Mouse (Mus musculus) right cerebral cortex, postnatal 25 days (tissue): Measurements from ENCODE around the gene Mrpl38.
"Not testable (repeated sequence)": the region's sequence is repeated elsewhere in the genome, so short reads cannot be mapped to it uniquely, and the experiment has no call there.

ENCODE experiments used
- DNase-seq: peaks from one replicate; pipeline ENCODE4 v3.0.0; 2022

The Mrpl38 gene

DNA sequence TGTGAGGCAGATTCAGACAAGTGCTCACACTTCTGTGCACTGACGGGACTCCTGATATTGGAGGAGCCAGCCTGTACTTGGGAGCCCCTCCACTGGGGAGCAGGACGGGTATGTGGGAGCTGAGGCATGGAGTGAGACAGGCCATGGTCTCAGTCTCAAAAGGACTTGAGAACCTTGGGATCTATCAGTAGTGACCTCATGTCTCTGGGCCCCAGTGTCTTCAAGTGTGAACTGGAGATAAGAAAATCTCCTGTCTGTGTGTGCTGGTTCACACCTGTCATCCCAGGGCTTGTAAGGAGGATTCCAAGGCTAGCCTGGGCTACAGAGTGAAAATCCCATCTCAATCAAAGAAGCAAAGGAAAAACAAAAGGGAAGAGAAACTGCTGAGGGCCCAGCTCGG is 4.8 kb upstream of the Mrpl38 start:
- DNase-seq = no peak

DNA sequence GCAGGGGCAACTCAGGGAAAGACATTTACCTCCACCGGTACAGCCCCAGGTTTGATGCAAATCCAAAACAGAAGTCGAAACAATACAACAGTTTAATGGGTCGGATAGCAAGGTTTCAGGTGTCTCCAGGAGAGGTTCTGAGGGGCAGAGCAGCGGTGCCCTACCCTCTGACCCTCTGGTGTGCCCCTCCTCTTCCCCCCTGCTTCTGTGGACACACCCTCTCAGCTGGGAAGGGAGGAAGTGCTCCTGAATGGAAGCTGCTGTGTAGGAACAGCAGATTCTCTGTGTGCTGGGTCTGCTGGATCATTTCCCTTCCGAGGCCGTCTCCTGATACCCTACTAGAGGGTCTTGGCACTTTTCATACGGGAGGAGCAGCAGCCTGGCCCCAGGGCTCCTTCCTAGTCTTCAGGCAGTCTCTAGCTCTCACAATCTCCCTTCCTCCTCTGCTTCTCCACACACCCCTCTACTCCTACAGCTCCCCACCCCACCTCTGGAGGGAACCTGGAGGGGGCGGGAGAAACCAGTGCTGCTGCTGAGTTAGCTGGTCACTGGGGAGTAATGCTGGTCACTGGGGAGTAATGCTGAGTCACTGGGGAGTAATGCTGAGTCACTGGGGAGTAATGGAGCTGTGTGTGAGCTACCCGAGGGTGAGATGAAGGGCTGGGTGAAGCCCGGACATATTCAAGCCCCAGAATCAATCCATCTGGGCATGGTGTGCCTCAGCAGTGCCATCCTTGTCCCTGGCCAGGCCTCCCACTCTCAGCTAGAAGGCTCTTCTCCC is 3.7 kb upstream of the Mrpl38 start:
- no peak for DNase-seq

DNA sequence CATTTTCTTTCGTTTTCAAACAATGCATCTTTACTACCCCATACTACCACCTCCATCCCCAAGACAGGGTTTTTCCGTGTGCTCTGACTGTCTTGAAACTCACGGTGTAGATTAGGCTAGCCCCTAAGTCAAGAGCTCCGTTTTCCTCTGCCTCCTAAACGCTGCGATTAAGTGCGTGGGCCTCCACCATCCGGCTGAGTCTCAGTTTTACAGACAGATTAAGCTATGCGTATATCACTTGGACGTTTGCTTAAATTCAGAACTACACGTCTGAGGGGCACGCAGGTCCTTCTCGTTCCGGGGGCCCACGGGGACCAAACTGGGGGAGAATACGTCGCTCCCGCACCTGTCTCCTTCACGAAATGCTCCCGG is 586 bp downstream of the Mrpl38 start:
- no peak for DNase-seq

DNA sequence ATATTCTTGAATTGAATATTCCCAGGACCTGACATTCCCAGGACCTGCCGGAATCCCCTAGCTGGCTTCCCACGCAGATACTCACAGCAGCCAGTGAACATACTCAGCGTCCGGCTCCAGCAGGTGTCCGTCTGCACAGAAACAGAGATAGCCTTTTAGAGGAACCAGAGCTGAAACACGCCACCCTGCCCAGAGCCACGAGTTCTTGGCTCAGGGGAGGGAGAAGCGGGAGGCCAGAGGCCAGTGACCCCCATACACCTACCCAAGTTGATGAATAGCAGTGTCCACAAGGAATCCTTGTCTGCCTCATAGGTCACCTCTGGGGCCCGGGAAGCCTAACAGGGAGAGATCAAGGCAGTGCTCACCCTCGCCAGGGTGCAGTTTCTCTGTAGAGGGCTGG is 4.5 kb downstream of the Mrpl38 start:
- DNase-seq = no peak

DNA sequence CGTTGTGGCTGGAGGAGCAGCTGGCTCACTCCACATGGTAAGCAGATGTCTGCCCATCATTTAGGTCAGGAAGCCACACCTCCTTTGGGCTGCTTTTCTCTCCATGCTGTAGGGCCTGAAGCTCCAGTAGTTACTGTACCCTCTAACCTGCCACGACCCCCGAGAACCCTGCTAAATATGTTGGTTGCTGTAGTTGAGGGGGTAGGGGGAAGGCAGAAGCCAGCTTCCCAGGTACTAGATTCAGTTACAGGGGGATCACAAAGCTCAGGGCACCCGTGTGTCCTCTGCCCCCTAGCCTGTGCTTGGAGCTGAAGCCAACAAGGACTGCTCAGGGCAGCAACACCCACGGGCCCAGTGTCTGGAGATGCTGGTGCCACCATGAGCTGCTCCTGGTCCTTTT is 5.2 kb downstream of the Mrpl38 start:
- DNase-seq = no peak

DNA sequence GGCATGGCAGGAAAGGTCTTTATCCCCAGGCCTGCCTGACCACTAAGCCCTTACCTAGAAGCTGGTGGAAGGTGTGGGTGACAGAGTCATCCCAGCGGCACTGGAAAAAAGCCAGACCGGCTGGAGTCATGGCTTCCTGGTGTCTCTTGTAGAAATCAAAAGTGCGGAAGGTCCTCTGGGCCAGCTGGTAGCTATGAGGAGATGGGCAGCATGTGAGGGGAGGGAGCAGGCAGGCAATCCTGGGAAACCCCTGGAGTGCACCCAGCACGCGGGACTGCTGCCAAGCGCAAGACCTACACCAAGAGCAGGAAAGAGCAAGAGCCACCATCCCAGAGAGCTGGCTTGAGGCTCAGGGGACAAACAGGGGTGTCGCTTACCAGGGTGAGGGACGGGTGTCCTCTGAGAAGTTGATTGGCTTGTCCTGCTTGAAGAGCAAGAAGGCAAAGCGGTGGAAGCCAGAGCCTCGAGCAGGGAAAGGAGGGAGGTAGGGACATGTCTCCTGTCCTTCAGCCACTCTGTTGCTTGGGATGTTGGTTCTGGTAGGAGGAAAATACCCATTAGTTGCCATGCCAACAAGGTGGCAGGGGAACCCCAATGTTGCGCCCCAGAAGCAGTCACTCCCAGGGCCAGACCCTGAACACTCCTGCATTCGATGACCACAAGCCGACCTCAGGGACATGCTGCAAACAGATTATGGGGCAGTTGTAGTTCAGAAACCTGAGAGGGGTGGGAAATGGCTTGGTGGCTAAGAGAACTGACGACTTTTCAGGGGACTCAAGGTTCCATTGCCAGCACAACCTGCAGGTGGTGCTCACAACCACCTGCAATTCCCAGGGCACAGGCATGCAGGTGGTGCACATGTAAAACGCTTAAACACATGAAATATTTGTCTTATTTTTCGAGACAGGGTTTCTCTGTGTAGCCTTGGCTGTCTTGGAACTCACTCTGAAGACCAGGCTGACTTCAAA is 6.0 kb downstream of the Mrpl38 start:
- no peak for DNase-seq

DNA sequence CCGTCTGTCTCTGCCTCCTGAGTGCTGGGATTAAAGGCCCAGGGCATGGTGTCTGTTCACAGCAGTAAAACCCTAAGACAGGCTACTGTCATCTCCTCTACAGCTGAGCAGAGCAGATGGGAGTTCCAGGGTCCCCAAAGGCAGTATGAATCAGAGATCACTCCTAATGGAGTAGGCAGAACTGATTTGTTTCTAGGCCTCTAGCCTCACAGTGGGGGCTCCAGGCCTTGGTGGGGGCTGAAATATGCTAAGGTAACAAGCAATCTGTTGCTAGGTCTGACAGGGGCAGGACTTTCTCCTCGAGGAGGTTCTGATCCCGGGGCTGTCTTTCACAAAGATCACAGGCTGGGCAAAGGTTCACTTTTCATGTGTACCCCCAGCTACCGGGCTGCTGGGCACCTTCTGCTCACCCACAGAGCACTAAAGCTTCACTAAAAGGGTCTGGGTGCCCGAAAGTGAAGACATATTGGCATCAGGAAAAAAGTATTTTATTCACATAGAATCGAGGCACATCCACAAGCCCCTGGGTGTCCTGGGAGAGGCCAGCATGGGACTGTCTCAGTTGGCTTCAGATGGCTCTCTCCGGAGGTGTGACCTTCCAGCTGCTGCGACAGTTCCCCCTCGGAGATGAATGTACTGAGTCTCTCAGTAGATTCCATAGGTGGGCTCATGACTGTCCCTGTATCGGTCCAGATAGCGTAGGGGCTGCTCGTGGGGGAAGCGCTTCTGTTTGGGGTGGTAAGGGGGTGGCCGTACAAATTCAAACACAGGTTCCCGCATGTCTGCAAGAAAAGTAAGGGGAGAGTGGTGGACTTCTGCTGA is 7.1 kb downstream of the Mrpl38 start:
- DNase-seq = no peak

DNA sequence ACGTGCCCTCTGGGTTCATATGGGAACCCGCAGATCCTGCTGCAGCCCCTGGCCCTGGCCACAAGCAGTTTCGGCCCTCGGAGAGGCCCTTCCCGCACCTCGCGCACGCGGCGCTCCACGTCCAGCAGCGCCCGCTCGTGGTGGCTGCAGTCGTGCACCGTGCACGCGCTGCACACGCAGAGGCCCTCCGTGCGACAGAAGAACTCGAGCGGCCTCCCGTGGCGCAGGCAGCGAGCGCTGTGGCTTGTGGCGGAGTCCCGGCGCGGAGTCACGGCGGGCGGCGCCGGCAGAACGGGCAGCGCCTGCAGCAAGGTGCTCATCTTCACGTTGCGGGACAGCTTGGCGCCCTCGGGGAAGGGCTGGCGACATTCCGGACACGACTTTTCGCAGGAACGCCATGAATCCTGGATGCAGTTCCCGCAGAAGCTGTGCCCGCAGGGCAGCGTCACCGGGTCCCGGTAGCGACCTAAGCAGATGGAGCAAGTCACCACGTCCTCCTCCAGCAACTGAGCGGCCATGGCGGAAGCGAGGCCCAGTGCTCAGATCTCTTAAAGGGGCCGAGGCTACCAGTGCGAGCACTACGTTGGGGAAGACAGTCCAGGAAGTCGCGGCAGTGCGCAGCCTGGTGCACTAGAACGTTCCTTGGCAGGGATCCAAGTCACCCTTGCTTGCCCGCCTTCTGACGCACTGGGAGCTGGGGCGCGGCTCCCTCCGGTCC is 8.0 kb downstream of the Mrpl38 start, which contains the start of gene Trim65:
Trim65 (minus strand) TSS at position 641 of the 718 bp plus-strand sequence.
- DNase-seq = peak; percentile 88

DNA sequence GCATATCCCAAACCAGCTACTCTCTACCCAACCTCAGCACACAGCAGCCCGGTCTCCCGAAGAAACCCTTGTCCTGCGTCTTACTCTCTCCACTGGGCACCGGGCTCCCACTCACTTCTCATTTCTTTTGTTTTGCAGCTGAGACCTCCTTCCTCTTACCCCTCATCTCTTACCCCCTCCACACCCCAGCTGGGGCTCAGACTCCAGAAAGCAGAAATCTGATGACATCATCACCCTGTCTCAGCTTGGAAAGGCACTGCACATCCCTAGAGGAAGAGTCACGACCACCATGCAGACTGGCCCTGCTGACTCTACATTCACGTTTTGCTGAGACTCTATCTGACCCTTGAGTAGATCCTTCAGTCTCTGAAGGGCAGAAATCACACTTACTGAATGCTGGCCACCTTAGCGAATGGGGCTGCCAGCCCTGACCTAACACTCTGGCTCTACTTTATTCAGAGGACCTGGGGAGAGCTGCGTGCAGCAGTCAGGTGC is 8.6 kb downstream of the Mrpl38 start:
- DNase-seq = no peak

DNA sequence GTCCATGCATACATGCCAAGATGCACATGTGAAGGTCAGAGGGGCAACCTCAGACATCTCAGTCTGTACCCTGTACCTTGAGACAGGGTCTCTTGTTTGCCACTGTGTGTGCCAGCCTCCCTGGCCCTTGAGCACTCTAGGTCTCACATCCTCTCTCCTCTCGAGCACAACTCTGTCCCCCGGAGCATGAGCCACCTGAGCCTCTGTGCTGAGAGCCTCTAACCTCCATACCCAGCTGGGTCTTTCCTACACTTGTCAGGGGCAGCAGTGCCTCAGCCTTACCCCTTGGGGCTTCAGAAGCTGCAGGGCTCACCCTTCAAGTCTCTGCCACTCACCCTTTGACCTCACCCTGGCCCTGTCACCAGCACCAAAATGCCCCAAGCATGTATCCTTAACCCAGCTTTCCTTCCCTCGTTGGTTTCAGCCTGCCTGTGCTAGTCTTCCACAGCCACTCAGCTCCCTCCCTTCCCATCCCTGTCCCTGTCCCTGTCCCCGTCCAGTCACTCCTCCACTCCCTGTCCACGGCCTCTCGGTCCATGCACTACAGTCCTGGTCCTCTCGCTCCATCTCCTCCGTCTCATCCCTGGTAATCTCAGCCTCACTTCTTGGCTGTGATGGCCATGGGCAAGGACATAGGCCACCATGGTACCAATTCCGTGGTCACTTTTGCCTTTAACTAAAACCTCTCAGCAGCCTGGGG is 9.4 kb downstream of the Mrpl38 start:
- DNase-seq = no peak

DNA sequence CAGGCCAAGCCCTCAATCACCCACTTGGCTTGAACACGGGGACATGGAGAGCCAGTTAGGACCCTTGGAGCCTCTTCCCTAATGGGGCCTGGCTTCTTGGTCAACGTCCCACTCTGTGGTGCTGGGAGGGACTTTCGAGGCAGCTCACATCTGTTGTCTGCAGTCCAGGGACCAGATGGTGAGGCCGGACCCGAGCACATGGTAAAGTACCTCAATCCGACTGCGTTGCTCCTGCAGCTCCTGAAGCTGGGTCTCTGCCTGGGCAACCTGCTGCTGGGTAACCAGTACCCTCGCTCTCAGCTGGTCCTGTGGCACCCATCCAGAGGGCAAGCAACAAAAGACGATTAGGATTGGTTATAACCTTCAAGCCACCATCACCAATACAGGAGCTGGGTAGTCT is 10.7 kb downstream of the Mrpl38 start:
- DNase-seq = no peak

DNA sequence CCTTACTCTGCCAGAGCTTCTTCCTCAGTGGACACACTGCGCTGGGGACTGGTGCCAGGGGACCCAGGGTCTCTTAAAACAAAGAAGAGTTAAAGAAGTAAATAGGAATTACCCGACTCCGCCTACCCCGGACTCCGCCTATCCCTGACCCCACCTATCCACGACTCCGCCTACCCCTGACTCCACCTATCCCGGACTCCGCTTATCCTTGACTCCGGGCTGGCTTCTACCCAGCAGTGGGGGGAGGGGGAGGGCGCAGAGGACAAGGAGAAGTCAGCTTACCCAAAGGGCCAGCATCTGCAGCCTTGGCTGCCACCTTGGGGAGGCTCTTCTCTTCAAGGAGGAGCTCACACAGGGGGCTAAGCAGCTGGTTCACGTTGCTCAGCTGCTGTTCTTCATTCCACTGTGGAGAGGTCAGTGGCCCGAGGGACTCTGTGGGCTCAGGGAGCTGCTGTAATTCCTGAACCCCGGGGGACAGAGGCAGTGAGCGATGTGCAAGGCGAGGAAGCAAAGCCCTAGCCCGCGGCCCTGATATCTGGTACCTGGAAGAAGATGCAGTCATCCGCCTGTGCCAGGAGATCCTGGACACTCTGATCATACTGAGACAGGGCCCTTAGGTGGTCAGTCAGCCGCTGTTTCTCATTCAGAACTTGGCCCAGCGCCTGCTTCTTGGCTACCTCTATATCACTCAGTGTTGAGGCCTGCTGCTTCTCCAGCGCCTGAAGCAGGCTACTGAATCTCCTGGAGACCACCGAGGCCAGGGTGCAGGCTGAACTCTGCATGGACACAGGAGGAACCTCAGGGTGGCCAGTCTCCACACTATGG is 11.3 kb downstream of the Mrpl38 start, which contains the start of gene Trim47:
Trim47 (minus strand) TSS at position 55 of the 825 bp plus-strand sequence.
- no peak for DNase-seq

DNA sequence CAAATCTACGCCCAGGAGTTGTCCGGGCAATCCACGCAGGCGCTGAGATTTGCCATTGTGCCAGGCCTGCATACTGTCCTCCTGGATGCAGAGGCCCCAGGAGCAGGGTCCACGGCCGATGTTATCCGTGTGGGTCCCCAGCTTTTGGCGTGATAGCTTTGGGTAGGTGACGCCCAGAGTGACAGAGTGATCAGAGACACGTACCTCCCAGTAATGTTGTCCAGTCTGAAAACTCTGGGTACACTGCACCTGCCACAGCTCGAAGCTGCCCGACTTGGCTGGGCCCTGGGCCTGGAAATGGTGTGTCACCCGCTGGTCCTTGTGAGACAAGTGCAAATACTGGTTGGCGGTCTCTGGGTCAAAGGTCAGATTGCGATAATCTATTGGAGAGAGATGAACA is 12.4 kb downstream of the Mrpl38 start:
- no peak for DNase-seq

DNA sequence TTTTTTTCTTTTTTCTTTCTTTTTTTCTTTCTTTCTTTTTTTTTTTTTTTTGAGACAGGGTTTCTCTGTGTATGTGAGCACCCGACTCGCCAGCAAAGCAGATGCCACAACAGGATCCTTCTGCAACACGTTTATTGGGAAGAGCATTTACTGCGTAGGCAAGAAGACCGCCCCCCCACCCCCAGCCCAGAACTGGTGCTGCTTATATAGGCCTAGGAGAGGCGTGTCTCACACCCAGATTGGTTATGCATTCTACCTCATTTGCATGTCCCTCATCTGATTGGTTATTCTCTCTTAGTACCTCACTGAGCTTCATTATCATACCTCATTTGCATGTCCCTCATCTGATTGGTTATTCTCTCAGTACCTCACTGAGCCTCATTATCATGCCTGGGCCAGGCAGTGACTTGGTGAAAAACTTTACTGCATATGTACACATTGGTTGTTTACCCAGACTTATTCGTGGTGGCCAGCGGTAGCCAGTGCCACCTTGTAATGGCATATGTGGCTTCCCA is 16.9 kb downstream of the Mrpl38 start:
- DNase-seq = not testable (repeated sequence)

DNA sequence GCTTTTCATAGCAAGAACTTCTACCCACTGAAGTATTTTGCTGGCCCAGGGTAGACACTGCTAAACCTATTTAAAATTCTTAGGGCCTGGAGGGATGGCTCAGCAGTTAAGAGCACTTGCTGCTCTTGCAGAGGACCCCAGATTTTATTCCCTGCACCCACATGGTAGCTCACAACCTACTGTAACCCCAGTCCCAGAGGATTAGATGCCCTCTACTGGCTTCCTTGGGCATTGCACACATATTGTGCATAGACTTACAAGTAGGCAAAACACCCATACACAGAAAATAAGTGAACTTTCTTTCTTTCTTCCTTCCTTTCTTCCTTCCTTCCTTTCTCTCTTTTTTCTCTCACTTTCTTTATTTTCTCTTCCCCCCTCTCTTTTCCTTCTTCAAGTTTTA is 20.8 kb downstream of the Mrpl38 start:
- no peak for DNase-seq

DNA sequence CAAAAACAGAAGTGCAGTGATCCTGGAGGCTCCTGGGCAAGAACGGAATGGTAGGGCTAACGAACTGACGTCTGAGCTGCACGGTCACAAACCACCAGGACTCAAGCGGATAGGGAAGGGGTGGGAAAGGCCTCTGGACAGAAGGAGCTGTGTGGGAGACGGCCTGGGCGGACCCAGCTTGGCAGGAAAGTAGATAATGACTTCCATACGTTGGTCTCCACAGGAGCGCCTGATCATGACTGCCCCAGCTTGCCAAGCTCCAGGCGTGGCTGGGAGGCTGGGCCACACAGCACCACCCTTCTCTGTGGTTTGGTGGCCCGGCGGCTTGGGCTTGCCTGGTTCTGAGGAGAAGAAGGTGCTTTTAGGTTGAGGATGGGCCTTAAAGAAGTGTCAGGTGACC is 21.4 kb downstream of the Mrpl38 start:
- no peak for DNase-seq

DNA sequence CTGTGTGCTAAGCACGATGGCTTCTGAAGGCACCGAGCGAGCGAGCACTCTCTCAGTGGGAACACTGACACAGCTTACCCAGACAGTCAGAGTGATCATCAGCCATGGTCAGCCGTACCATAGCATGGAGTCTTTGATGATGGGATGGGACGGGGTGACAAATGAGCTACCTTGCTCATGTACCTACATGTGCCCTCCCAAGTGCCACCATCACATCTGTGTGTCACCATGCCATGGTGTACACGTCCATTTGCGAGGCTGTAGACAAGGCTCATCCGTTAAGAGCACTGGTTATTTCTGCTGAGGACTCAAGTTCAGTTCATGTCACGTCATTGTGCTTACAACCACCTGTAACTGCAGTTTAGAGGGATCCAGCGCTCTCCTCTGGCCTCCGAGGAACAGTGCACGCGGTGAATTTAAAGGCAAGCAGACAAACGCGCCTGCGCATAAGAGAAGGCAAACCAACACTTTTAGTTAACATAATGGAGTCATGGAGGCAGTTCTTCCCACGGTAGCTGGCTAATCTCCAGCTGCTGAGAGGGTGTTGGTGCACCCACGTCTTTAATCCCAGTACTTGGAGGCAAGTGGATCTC is 27.0 kb downstream of the Mrpl38 start:
- no peak for DNase-seq

DNA sequence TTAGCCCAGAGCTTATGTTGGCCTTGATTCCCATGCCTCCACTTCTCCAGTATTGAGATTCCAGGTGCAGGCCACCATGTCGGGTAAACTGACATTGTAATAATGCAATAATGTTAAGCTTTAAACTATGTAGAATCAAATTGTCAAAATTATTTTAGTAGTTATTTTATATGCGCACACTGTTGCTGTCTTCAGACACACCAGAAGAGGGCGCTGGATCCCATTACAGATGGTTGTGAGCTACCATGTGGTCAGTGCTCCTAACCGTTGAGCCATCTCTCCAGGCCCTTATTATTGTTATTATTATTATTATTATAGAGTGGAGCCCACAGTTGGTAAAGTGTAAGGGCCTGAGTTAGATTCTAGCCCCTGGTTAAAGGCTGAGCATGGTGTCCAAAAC is 27.6 kb downstream of the Mrpl38 start:
- no peak for DNase-seq

DNA sequence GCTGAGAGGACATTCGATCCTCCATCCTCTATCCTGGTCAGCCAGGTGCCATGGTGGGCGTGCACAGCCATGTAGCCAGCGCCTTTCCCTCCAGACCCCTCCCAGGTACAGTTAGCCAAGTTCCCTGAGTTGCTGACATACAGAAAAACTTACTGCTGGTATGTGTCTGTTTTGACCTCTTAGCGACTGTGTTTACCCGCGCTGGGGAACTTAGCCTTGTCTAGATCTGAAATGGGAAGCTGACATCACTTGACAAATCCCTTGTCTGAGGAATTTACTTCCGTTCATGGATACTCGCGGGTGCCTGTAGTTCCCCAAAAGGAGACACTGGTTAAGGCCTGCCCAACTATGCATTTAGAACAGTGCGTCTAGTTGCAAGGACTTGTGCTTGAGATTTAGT is 28.1 kb downstream of the Mrpl38 start:
- no peak for DNase-seq

DNA sequence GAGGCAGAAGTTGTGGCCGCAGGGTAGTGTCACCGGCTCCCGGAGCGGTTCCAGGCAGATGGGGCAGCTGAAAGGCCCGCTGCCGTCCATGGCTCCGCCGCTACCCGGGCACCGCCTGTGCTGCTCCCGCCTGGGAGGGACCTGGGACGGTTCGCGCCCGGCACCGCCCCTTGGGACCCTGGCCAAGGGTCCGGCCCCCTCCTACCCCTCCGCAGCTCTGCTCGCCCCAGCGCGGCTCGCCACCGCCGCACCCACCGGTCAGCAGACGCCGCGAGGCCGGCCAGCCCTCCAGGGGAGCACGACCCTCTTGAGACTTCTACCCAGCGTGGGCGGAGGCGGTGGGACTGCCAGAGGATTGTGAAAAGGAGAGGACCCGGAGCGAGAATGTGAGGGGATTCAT is 28.5 kb downstream of the Mrpl38 start:
- no peak for DNase-seq
